Mouse (Mus musculus) right cerebral cortex, postnatal 25 days (tissue): ENCODE data around the gene Dgkg.

Source experiments
- DNase-seq: peaks from one replicate; pipeline ENCODE4 v3.0.0; 2022

Gene Dgkg

DNA sequence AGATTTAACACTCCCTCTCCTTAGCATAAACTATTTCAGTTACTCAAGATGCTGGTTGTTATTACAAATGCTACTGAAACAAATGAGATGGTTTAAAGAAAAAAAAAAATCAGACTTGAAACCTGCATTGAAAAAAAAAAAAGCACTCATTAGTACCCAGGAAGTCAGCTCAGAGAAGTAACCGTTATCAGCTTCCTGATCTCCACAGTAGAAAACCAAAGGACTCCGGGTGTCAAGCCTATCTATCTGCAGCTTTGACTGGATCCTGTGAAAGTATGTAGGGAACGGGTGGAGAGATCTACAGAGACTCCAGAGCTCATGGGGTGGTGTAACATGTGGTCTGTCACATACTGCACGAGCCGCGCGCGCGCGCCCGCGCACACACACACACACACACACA lies 225.2 kb downstream of the Dgkg start:
- DNase-seq = no peak

- no peak for DNase-seq
Measured at GRCm38 (mm10) chr16:22431335-22431734, 225.7 kb downstream of the Dgkg start.

GRCm38 (mm10) chr16:22430211-22430951 lies 226.6 kb downstream of the Dgkg start:
- peak; percentile 62 for DNase-seq

DNA sequence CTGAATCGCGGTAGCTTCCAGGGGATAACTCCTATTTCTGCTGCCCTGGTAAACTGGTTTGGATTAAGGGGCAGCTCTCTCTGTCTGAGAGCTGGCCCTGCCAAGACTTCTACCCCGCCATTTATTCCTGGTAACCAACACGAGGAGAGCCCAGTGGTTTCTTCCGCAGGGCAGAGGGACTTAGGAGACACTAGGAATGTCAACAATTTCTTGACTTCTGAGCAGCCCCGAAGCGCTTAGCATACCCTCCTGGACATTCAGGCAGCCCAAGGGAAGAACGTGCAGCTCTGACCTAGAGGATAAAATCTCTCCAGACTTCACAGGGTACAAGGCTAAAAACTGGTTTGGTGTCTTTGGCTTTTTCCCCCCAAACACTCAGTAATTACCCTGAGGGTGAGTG lies 227.6 kb downstream of the Dgkg start:
- no peak for DNase-seq

GRCm38 (mm10) chr16:22428853-22429341 lies 228.1 kb downstream of the Dgkg start:
- peak; percentile 61 for DNase-seq

DNA sequence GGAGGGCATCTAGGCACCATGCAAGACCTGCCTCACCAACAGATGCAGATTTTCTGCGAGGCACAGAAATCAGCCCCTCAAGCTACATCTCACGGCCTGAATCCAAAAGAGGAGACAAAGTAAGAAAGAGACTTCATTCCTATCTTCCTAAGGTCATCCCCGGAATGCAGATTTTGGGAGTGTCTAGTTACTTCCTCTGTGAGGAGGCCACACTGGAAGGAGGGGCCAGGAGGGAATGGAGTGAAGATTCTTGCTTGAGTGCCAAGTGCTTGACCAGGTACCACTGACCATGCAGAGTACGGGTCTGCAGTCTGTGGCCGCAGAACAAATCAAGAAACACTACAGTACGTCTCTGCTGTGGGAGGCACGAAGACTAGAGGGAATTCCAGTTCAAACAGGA lies 230.2 kb downstream of the Dgkg start:
- no peak for DNase-seq

DNA sequence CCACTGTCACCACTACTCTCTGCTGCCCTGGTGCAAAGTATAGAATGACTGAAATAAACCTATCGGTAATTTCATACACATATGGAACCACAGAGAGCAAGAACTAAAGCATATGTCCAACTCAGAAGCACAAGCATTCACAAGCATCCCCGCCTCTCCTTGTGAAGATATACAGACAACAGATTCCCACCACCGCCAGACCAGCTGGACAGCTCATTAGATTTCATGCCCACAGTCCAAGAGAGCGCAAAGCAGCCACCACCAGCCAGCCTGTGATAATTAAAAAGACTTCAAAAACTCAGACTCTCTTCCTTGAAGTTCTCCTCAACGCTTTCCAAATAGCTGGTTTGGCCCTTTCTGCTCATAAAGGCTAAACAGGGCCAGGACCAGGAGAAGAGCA lies 234.8 kb downstream of the Dgkg start:
- no peak for DNase-seq
